Mouse (Mus musculus): ENCODE measurements around the gene Olfm2.

GRCm38 (mm10) chr9:20642896-20643466, 103.2 kb downstream of the Olfm2 start:
- TF ChIP-seq CHD2 (IDR thresholded peaks at IDR 0.05; ENCODE audit: low read depth, low read length) (no peak), ZC3H11A (IDR thresholded peaks at IDR 0.05; ENCODE audit: borderline replicate concordance, low read depth, low read length) (no peak), MAFK (IDR thresholded peaks at IDR 0.05; ENCODE audit: insufficient read depth, low read depth, low read length) (no peak)

All from ES-E14 (cell line).